Mouse (Mus musculus) embryonic facial prominence, embryonic 11.5 days (tissue): ENCODE measurements around the gene Arl4a. TPM values are rescaled to one million over a fixed set of nuclear protein-coding genes. Genes with fewer than 3 reads are reported as not detected.

Experiments used
- ATAC-seq: fragments of 200-750 bp; cut with Nextera tagmentation; replicated peaks from 2 replicates; pipeline ENCODE4 v1.8.0; 2017; ENCODE audit warnings: low read depth; ENCODE audit not compliant: insufficient number of reproducible peaks, low FRiP score, low TSS enrichment
- DNase-seq: peaks from one replicate; pipeline ENCODE4 v3.0.0-alpha.2; 2015; ENCODE audit warnings: low spot score
- H3K27ac ChIP-seq: fragments of 300-500 bp; sonication (generic); replicated peaks from 2 replicates; pipeline ENCODE4 v1.5.1; 2014; ENCODE audit warnings: mild to moderate bottlenecking, low read depth, low read length, control low read depth
- H3K27me3 ChIP-seq: fragments of 300-500 bp; sonication (generic); 2 replicates; pipeline ENCODE4 v1.6.1; 2014; ENCODE audit warnings: mild to moderate bottlenecking, low read length, moderate library complexity, mixed read lengths; ENCODE audit not compliant: control insufficient read depth, insufficient read depth
- H3K36me3 ChIP-seq: fragments of 300-500 bp; sonication (generic); replicated peaks from 2 replicates; pipeline ENCODE4 v1.6.1; 2014; ENCODE audit warnings: low read depth, mild to moderate bottlenecking, low read length, moderate library complexity, mixed read lengths; ENCODE audit not compliant: control insufficient read depth, insufficient read depth
- H3K4me1 ChIP-seq: fragments of 300-500 bp; sonication (generic); 2 replicates; pipeline ENCODE4 v1.6.1; 2014; ENCODE audit warnings: low read length, mixed read lengths; ENCODE audit not compliant: control insufficient read depth, insufficient read depth
- H3K4me2 ChIP-seq: fragments of 300-500 bp; sonication (generic); 2 replicates; pipeline ENCODE4 v1.6.1; 2014; ENCODE audit warnings: low read depth, mild to moderate bottlenecking, control low read depth, low read length, moderate library complexity
- H3K4me3 ChIP-seq: fragments of 300-500 bp; sonication (generic); 2 replicates; pipeline ENCODE4 v1.5.1; 2014; ENCODE audit warnings: low read depth, low read length, control low read depth
- H3K9ac ChIP-seq: fragments of 300-500 bp; sonication (generic); replicated peaks from 2 replicates; pipeline ENCODE4 v1.6.1; 2014; ENCODE audit warnings: mild to moderate bottlenecking, control low read depth, low read length
- H3K9me3 ChIP-seq: fragments of 300-500 bp; sonication (generic); replicated peaks from 2 replicates; pipeline ENCODE4 v1.6.1; 2016; ENCODE audit warnings: mild to moderate bottlenecking, low read length, inconsistent platforms, mixed read lengths; ENCODE audit not compliant: control insufficient read depth
- WGBS: fragments of 180-500 bp; shearing (Covaris S2); extraction: QIAGEN DNeasy Blood & Tissue Kit; methylation state at CpG from one replicate; pipeline ENCODE4 v1.1.7; 2014; 5-methylcytosine and 5-hydroxymethylcytosine counted together
- polyA plus RNA-seq: library from polyadenylated mRNA; unstranded; fragments of >200 nt; fragmentation: Nextera tagmentation; extraction: Ambion mirVana; gene quantifications from 2 replicates; pipeline ENCODE4 v1.2.1, GENCODE M21; 2014

The Arl4a gene
- polyA plus RNA-seq, 1 experiment from 2014 or later = 37.5 TPM

DNA sequence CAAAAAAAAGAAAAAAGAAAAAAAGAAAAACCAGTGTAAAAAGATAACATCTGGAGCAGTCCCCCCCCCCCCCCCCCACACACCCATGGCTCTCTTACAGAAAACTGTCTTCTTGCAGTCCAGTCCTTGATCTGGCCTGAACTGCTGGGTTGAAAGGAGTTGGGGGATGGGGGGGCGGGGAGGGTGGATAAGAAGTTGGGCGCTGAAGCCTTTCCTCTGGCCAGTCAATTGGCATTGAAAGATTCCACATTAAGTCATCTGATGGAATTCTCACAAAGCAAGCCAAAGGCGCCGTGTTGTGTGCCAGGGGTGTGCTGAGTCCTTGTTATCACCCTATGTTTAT, 39.0 kb downstream of the Arl4a start:
- Histone ChIP-seq H3K9ac (no peak overlapping the region), H3K4me1 (no peaks in the 10 kb centered on the region), H3K9me3 (no peaks in the 10 kb centered on the region), H3K36me3 (no peaks in the 10 kb centered on the region), H3K27ac (no peak overlapping the region), H3K27me3 (no peaks in the 10 kb centered on the region), H3K4me2 (no peak overlapping the region), H3K4me3 (no peak overlapping the region)
- WGBS = 38% methylated on average over 4 of the region's 4 CpGs
- DNase-seq (no peak), ATAC-seq (no peak)

DNA sequence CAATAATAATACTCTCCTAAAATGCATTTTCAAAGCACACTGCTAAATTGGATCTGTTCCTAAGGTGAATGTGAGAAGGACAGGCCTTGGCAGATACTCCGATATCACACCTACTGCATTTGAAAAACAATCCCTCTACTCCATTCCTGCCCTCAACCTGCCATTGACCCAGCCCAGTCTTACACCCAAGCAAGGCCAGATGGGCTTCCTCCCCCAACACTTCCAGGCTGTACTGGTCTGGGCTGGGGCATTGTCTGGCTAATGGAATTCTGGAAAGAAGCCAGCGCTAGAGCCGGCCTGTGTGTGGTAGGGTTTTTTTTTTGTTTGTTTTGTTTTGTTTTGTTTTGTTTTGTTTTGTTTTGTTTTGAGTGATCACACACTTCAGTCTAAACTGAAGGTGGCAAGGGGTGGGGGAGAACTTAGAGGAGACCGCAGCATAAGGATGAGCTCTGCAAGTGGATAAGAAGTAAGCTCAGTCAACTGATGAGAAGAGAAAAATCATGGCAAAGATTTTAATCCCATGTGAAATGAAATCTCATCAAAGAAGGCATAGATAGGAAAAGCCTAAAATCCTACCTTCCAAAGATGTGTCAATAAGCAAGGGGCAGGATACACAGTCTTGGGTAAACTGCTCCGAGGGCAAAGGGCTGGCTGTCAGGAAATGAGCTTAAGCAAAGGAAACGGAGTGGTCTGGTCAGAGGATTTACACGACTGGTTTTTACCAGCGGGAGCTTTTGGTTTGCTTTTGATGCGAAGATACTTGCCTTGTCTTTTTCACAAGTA, 39.6 kb downstream of the Arl4a start:
- H3K4me3 ChIP-seq = no peak overlapping the region
- H3K36me3 ChIP-seq = no peaks in the 10 kb centered on the region
- ATAC-seq (no peak; the same call in 1 of the 2 replicates), DNase-seq (peak; percentile 47)
- H3K9me3 ChIP-seq = no peaks in the 10 kb centered on the region
- H3K9ac ChIP-seq = no peak overlapping the region
- no peaks in the 10 kb centered on the region for H3K27me3 ChIP-seq
- no peaks in the 10 kb centered on the region for H3K4me1 ChIP-seq
- 12% methylated on average over 9 of the region's 9 CpGs for WGBS
- H3K4me2 ChIP-seq = no peak overlapping the region
- H3K27ac ChIP-seq = no peak overlapping the region

DNA sequence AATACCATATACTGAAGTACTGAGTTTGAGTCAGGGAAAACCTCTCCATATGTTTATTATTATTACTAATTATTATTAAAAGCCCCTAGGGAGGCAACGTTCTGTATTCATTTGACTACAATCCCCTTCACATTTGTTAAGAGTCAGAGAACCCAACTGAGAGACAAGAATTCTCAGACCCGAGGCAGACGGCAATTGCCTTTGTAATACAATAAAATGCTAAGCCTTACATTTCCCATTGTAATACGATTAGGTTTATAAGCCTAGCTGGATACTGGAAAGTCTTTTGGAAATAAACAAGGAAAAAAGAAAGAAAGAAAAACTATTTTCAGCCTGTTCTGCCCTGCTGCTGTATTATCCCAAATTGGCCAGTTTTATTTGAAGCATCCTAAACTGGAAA, 40.2 kb downstream of the Arl4a start:
- Histone ChIP-seq H3K4me3 (no peak overlapping the region), H3K4me1 (no peaks in the 10 kb centered on the region), H3K27ac (no peak overlapping the region), H3K9ac (no peak overlapping the region), H3K27me3 (no peaks in the 10 kb centered on the region), H3K9me3 (no peaks in the 10 kb centered on the region), H3K4me2 (no peak overlapping the region), H3K36me3 (no peaks in the 10 kb centered on the region)
- 22% methylated on average over 4 of the region's 4 CpGs for WGBS
- DNase-seq (no peak), ATAC-seq (no peak)

DNA sequence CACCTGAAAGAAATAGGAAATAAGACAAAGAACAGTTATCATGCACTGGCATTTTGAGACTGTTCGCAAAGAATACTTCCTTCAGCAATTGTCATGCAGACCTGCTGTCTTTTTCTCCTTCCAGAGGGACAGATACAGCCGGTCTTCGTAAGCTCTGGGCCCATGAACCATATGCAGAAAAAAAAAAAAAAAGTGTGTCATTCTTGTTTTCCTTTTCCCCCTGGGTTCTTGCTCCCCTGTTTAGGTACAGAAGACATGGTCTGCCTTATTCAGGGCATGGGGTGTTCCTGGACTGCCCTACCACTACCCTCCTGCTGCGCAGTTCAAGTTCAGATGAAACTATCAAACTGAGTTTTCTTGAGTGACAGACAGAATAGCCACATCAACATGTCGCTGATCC, 41.8 kb downstream of the Arl4a start:
- H3K27me3 ChIP-seq = no peaks in the 10 kb centered on the region
- H3K4me1 ChIP-seq = no peaks in the 10 kb centered on the region
- ATAC-seq = no peak
- 81% methylated on average over 5 of the region's 5 CpGs for WGBS
- no peak for DNase-seq
- H3K9me3 ChIP-seq = no peaks in the 10 kb centered on the region
- H3K4me2 ChIP-seq = no peak overlapping the region
- H3K36me3 ChIP-seq = no peaks in the 10 kb centered on the region
- H3K4me3 ChIP-seq = no peak overlapping the region
- no peak overlapping the region for H3K27ac ChIP-seq
- H3K9ac ChIP-seq = no peak overlapping the region

DNA sequence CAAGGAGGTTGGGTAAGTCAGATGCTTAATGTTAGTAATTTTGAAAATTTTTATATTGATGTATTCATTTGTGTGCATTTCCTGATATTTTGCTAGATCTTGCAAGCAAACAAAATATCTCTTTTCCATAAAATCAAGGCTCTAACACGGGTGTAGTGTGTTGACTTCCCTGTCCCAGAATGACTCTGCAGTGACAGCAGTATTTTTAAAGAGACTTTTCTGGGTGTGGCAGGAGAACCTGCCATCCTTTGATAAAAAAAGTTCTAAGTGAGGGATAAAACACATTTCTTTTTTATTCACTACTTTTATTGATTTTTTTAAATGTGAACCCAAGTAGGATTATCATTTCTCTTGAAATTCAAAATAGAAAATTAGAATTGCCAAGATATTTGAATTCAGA, 42.2 kb downstream of the Arl4a start:
- no peak for ATAC-seq
- Histone ChIP-seq H3K4me3 (no peak overlapping the region), H3K9me3 (no peaks in the 10 kb centered on the region), H3K9ac (no peak overlapping the region), H3K27ac (no peak overlapping the region), H3K36me3 (no peaks in the 10 kb centered on the region), H3K27me3 (no peaks in the 10 kb centered on the region), H3K4me1 (no peaks in the 10 kb centered on the region), H3K4me2 (no peak overlapping the region)
- WGBS = 74% methylated on average over 1 of the region's 1 CpGs
- DNase-seq = no peak

DNA sequence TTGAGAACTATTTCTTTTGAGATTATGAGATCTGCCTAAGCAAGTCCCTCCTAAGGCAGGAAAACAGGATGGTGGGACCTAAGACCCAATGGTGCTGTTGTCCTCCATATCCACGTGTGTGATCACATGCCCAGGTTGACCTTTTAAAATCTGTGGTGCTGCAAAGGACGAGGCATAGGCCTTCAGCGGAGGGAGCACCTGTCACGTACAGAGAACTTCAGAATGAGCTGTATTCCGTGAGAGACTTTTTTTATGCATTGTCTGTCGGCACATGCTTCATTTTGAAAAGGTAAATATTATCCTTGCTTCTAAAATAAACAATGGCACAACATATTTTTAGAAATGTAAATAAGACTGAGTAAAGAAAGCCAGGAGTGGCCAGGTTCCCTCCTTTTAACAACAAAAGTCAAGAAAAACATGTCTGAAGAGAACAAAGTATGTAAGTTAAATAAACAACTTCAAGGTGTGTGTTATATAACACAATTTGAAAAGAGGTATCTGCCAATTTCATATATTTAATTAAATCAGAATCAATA, 45.0 kb downstream of the Arl4a start:
- no peak overlapping the region for H3K4me2 ChIP-seq
- H3K36me3 ChIP-seq = no peaks in the 10 kb centered on the region
- no peaks in the 10 kb centered on the region for H3K4me1 ChIP-seq
- no peak overlapping the region for H3K9ac ChIP-seq
- DNase-seq (no peak), ATAC-seq (no peak)
- no peaks in the 10 kb centered on the region for H3K27me3 ChIP-seq
- 78% methylated on average over 6 of the region's 6 CpGs for WGBS
- H3K4me3 ChIP-seq = no peak overlapping the region
- no peak overlapping the region for H3K27ac ChIP-seq
- no peaks in the 10 kb centered on the region for H3K9me3 ChIP-seq

DNA sequence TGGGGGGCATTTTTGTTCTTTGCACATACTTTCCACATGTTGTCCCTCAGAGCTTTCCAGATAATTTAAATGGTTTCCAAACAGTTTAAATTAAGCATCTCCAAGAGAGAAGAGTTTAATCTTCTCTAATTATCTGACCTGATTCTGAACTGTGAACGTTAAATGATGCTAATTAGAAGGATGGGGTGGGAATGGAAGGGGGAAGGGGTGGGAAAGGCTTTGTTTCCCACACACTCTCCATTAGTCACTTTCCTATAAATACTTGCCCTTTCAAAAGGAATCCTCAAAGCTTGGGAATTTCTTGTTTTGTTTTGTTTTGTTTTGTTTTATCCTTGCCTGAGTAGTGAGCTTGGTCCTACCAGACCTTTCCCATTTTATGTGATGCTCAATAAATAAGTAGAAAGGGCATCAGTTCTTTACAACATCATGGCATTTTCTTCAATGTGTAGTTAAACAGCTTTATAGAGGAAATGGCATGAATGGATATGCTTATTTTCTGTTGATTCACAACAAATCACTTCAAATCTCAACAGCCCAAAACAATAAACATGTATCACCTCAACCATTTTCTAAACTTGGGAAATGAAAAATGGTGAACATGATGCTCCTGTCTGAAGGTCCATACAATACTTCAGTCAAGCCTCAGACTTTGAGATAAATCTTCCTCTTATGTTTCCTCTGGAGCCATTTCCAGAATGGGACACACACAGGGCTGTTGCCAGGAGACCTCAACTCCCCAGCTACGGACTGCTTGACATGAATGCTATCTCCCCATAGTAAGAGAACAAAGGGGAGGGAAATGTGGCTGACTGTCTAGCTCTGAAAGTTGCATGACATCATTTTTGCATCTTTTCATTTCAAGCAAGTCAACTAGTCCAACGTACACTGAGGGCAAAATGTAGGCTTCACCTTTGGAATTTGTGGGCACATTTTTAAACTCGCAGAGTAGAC, 46.7 kb downstream of the Arl4a start:
- ATAC-seq (no peak), DNase-seq (no peak)
- Histone ChIP-seq H3K4me1 (no peaks in the 10 kb centered on the region), H3K36me3 (no peaks in the 10 kb centered on the region), H3K4me3 (no peak overlapping the region), H3K27me3 (no peaks in the 10 kb centered on the region), H3K9ac (no peak overlapping the region), H3K4me2 (no peak overlapping the region), H3K9me3 (no peaks in the 10 kb centered on the region), H3K27ac (no peak overlapping the region)
- 55% methylated on average over 4 of the region's 4 CpGs for WGBS

DNA sequence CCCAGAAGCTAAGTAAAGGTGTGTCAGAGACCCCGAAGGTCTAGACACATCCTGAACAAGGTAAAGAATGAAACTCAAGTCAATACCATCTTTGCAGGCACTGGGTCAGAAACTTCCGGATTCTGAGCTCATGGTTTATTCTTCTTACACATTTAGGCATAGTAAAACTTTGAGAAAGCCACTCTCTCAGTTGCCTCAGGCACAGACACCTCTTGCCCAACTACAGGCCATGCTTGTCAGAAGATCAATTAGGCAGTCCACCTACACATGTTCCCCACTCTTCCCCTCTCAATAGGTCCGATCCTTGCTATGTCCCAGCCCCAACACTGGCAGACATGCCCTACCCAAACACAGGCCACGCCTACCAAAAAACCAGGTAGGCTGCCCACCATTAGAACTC, 48.7 kb downstream of the Arl4a start:
- Histone ChIP-seq H3K4me3 (no peak overlapping the region), H3K4me2 (no peak overlapping the region), H3K4me1 (no peaks in the 10 kb centered on the region), H3K9me3 (no peaks in the 10 kb centered on the region), H3K9ac (no peak overlapping the region), H3K27me3 (no peaks in the 10 kb centered on the region), H3K36me3 (no peaks in the 10 kb centered on the region), H3K27ac (no peak overlapping the region)
- ATAC-seq (no peak; the same call in 1 of the 2 replicates), DNase-seq (no peak)
- 86% methylated on average over 4 of the region's 4 CpGs for WGBS
